Mouse (Mus musculus) neural tube, embryonic 12.5 days (tissue): ENCODE measurements around the gene Dnajc10. TPM values are rescaled to one million over a fixed set of nuclear protein-coding genes. Genes with fewer than 3 reads are reported as not detected.

Experiments
- polyA plus RNA-seq: library from polyadenylated mRNA; unstranded; fragments of >200 nt; fragmentation: Nextera tagmentation; extraction: Ambion mirVana; gene quantifications from 2 replicates; pipeline ENCODE4 v1.2.1, GENCODE M21; 2016

Dnajc10 gene
- polyA plus RNA-seq, 1 experiment from 2014 or later = 83.9 TPM

Other genes starting within 250 kb of the Dnajc10 start
- 2.4 and 2.7 TPM in 2 replicates for gene Pde1a, start 186.0 kb upstream of the Dnajc10 start, polyA plus RNA-seq
- not detected in 2 replicates for gene Prdx6b, start 23.0 kb upstream of the Dnajc10 start, polyA plus RNA-seq
- 39.4 and 43.9 TPM in 2 replicates for gene Frzb, start 132.2 kb downstream of the Dnajc10 start, polyA plus RNA-seq